Mouse (Mus musculus) adrenal gland, adult 18-20 months (tissue): ENCODE data around the gene Parp14. TPM values are rescaled to one million over a fixed set of nuclear protein-coding genes. Genes with fewer than 3 reads are reported as not detected.

ENCODE experiments used
- DNase-seq, 2 experiments: peaks; one replicate each; pipeline ENCODE4 v3.0.0; 2021 to 2022; ENCODE audit warnings: low spot score in 2 of 2
- total RNA-seq, 2 experiments: library from RNA; stranded (reverse); gene quantifications; 1 replicate in 1 of 2; 2 replicates in 1 of 2; pipeline ENCODE4 v1.2.3; 2021

The Parp14 gene
- total RNA-seq, 2 experiments from 2014 or later: 10.7 to 12.7 TPM

DNA sequence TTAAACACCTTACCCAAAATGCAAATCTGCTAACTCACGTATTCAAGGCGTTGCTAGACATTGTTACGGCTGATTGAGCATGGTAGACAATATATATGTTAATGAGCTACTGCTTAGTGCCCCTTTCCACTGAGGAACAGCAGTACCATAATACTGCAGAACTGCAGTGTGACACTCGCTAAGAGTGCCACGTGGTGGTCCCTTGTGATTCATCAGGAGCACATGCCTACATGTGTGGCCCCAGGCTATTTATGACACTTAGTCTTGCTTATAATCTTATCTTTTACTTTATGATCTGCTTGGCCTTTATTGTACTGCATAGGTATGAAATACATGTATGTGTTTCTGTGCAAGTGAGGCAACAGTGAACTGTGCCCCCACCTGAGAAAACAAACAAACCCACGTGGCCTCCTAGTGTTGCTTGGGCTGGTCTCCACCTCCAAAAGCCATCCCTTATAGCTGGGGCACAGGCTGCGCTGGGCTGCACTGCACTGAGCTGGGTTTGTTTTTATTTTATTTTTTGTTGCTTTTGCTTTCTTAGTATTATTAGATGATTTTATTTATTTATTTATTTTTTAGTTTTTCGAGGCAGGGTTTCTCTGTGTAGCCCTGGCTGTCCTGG, 83.7 kb downstream of the Parp14 start:
- DNase-seq: no peak

DNA sequence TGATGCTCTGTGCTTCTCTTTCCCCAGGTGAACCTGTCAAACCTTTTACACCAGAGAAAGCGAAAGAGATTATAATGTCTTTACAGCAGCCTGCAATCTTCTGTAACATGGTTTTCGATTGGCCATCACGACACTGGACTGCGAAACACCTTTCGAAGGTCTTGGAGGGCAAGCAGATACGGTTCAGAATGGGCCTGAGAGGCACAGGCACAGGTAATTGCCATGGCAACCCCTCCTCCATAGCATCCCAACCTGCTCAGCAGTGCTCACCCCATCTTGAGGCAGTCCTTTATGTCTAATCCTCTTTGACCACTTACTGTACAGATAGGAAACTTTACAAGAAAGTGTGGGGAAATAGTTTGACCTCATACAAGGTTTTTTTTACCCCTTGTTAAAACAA, 84.2 kb downstream of the Parp14 start:
- no peak for DNase-seq

- DNase-seq: no peak
Measured at GRCm38 (mm10) chr16:35784134-35784725, 87.1 kb downstream of the Parp14 start.

GRCm38 (mm10) chr16:35783207-35783573, 88.2 kb downstream of the Parp14 start:
- DNase-seq: no peak

Other genes with a start within 250 kb of the Parp14 start
- 10 to 100 TPM; 28.1 to 33.2 TPM for gene Dirc2, start 102.2 kb downstream of the Parp14 start, total RNA-seq
- 1 to 10 TPM; 3.5 to 4.9 TPM for gene Hspbap1, start 101.2 kb downstream of the Parp14 start, total RNA-seq
- gene Parp9, start 66.9 kb upstream of the Parp14 start, total RNA-seq: 10 to 100 TPM; 11.8 to 13.9 TPM
- 1 to 10 TPM; 6.8 to 9.8 TPM for gene Dtx3l, start 67.6 kb upstream of the Parp14 start, total RNA-seq
- gene Kpna1, start 107.2 kb upstream of the Parp14 start, total RNA-seq: 100 to 1,000 TPM in 1 of 2 experiments, 10 to 100 TPM in 1; 77.6 to 101 TPM
- 1 to 10 TPM; 2.8 to 3.9 TPM for gene Wdr5b, start 169.6 kb upstream of the Parp14 start, total RNA-seq
- gene Fam162a, start 200.1 kb upstream of the Parp14 start, total RNA-seq: 100 to 1,000 TPM; 165 to 228 TPM
- gene Ccdc58, start 200.1 kb upstream of the Parp14 start, total RNA-seq: 10 to 100 TPM; 27.8 to 39.0 TPM